Mouse (Mus musculus): ENCODE data around the gene Zfp69. TPM values are rescaled to one million over a fixed set of nuclear protein-coding genes. Genes with fewer than 3 reads are reported as not detected.

The Zfp69 gene
- 1 to 10 TPM; 1.1 to 1.6 TPM for total RNA-seq (2021)

DNA sequence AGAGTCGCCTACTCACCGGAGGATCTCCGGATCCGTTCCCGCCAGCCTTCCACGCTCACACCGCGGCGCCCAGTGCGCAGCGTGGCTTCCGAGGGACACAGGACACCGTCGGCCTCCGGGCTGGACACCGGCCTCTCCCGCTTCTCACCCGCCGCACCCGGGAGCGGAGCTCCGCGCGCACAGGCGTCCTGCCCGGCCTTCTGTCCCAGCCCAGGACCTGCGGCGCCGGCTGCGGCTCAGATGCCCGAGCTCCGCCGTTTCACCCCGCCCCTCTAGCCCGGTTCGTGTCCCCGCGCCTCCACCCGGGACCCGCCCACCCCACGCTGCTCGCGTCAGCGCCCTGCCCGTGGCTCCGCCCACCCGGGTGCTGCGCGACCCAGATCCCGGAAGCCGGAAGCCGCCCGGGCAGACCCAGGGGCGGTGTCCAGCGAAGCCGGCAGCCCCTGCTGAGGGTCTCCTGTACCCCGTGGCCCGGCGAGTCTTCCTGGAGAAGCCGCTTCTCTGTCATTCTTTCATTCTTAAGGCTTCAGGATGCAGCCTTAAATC lies at the start of gene Zfp69:
Gene Zfp69, minus strand, starts transcription at position 272 of the 546 bp plus-strand sequence.
- DNase-seq (ENCODE audit: low spot score in 2 of 2), result peak; percentile 82 to 85
- intact Hi-C loops (cut with DNase I), result no loop called here

DNA sequence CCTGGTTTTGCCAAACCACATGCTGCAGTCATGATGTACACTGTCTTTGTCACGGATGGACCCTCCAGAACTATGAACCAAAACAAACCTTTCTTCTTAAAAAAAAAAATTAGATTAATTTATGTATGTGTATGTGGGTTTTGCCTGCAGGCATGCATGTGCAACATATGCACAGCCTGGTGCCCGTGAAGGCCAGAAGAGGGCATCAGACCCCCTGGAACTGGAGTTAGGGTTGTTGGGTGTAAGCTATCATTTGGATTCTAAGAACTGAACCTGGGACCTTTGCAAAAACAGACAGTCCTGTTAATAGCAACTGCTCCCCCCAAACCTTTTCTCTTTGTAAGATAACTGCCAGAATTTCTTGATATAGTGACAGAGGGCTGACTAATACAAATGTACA lies 49.5 kb upstream of the Zfp69 start:
- intact Hi-C loops (cut with DNase I), result no loop called here
- DNase-seq (ENCODE audit: low spot score in 2 of 2), result no peak

DNA sequence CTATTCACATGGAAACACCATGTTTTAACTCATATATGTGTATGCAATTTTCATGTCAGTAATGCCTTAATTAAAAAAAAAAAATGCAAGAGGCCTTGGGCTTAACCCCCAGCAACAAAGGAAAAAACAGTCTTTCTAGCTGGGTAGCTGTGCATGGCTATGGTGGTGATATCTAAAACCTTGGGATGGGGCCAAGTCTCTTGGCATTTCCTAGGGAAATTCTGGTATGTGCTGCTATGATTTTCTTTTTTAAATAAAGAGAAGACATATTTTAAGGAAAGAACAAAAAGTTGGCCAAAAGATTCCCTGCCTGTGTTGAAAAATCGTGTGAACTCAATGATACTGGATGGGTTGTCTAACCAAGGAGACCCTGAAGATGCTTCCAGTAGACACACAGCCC lies 44.4 kb upstream of the Zfp69 start:
- peak in 1 of 2 experiments; percentile 64 for DNase-seq (ENCODE audit: low spot score in 2 of 2)
- intact Hi-C loops (cut with DNase I), result no loop called here

- no peak for DNase-seq (ENCODE audit: low spot score in 2 of 2)
- intact Hi-C loops (cut with DNase I), result no loop called here
Observed at GRCm38 (mm10) chr4:120993025-120993424, 41.5 kb upstream of the Zfp69 start.

DNA sequence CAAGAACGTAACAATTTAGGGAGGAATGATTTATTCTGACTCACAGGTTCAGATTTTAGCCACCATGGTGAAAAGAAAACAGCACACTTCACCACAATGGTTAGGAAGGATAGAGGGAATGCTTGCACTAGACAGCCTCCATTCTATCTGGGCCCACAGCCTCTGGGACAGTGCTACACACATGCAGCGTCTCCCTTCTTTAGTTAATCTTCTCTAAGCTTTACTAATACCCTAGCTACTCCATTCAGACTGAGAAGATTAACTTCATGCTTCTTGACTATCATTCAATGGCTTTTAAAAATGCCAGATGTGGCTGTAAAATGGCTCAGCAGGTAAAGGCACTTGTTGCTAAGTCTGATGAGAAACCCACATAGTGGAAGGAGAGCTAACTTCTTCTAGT lies 40.8 kb upstream of the Zfp69 start:
- intact Hi-C loops (cut with DNase I), result no loop called here
- DNase-seq (ENCODE audit: low spot score in 2 of 2), result no peak

DNA sequence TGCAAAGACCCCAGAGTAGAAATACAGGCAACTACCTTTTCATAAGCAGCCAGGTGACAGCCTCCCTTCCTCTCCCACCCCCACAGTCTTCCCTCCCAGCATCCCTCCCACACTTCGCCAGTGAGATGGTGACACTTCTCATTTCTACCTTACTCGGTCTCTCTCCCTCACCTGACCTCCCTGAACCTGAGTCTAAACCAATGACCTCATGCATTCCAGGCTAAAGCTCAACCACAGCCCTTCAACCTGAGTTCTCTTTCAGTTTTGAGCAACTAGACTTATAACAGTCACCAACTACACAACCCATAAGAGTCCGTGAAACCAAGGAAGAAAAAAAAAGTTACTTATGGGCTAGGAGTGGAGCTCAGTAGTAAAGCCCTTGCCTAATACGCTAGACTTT lies 35.8 kb upstream of the Zfp69 start:
- intact Hi-C loops (cut with DNase I), result loop anchor here (2.0 kb wide), 1 partner anchor 41 kb away; no protein-coding TSS in a partner anchor
- DNase-seq (ENCODE audit: low spot score in 2 of 2), result no peak

DNA sequence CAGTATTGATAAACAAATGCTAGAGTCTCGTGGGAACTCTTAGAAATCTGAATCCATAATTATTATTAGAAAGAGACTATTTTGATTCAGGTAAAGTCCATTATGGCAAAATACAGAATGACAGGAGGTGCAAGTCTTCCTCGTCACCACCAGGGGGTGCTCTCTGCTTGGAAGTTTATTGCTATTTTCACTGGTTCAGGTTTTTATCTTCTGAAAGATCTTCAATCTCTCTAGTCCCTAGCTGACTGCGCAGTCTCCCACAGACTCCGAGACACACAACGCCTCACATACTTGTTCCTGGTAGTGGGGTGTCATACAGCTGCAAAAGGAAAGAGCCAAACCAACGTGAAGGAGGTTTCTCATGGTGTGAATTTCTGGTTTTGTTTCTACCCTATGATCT lies 34.9 kb upstream of the Zfp69 start:
- DNase-seq (ENCODE audit: low spot score in 2 of 2), result peak in 1 of 2 experiments; percentile 57
- intact Hi-C loops (cut with DNase I), result loop anchor here (2.0 kb wide), 1 partner anchor 42 kb away; no protein-coding TSS in a partner anchor

DNA sequence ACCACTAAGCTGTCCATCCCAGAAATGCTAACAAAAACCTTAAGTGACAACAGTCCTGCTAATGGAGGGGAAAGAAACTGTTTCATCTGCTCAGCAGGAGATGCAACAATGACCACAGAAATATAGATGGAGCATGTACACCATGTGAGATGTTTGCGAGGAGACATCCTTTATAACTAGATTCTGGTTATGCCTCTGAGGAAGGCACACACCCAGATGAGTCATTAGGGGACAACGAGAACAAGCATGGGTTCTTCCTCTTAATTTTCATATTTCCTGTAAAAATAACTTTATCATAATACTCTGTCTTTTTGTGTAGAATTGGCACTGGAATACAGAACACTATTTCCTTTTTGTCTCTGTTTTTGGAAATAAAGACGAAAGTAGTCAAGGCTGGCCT lies 26.7 kb upstream of the Zfp69 start:
- intact Hi-C loops (cut with DNase I), result no loop called here
- DNase-seq (ENCODE audit: low spot score in 2 of 2), result no peak

DNA sequence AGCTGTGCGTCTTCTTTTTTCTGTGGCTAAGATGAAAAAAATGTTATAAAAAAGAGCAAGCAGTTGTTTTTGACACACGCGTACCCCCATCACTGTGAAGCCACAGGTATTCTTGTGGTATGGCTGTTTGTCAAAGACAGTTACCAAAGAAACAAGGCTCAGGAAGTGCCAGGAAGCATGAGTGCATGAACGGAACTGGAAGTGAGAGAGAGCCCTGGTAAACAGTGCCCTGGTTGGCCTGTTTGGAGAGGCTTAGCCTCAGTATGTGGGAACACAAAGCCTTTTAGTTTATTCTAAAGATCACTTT lies 23.9 kb upstream of the Zfp69 start:
- no peak for DNase-seq (ENCODE audit: low spot score in 2 of 2)
- intact Hi-C loops (cut with DNase I), result no loop called here

- peak; percentile 40 to 78 for DNase-seq (ENCODE audit: low spot score in 2 of 2)
- intact Hi-C loops (cut with DNase I), result no loop called here
Observed at GRCm38 (mm10) chr4:120974711-120975427, 23.4 kb upstream of the Zfp69 start.

DNA sequence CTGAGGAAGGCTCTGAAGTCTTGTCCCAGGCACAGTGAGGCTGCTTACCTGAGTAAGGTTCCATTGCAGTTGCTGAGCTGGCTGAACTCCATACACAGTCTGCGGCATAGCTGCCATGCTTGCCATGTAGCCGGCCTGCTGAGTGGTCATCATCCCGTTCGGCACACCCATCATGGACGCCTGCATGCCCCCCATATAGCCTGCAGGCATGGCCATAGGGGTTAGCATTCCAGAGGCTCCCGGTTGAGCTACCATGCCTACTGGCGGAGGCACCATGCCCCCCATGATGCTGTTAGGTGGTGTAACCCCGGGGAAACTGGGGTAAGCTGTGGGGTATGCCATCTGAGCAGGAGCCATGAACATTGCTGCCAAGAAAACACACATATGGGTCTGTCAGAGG lies 20.3 kb upstream of the Zfp69 start:
- intact Hi-C loops (cut with DNase I), result no loop called here

GRCm38 (mm10) chr4:120969382-120970146 lies 18.1 kb upstream of the Zfp69 start:
- peak in 1 of 2 experiments; percentile 45 for DNase-seq (ENCODE audit: low spot score in 2 of 2)
- intact Hi-C loops (cut with DNase I), result no loop called here

More for the DNA sequence above, 20.3 kb upstream of the Zfp69 start:
- no peak for DNase-seq (ENCODE audit: low spot score in 2 of 2)

GRCm38 (mm10) chr4:120968486-120968885 lies 17.0 kb upstream of the Zfp69 start:
- DNase-seq (ENCODE audit: low spot score in 2 of 2), result no peak
- intact Hi-C loops (cut with DNase I), result no loop called here

DNA sequence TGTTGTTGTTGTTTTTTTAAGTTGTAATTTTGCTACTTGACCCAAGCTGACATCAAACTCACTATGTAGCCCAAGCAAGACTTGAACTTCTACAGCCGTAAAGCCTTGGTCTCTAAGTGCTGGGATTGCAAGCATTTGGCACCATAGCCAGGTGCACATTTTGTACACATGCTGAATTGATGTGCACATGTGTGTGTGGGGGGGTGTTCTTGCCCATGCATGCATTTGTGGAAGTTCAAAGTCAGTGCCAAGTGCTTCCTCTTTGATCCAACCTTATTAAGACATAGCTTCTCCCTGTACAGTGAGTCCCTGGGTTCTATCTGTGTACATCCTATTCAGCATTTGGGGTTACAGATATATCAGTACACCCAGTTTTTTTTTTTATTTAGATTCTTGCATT lies 4.1 kb upstream of the Zfp69 start:
- intact Hi-C loops (cut with DNase I), result no loop called here
- no peak for DNase-seq (ENCODE audit: low spot score in 2 of 2)

GRCm38 (mm10) chr4:120953667-120954066 lies 2.2 kb upstream of the Zfp69 start:
- no peak for DNase-seq (ENCODE audit: low spot score in 2 of 2)
- intact Hi-C loops (cut with DNase I), result no loop called here

DNA sequence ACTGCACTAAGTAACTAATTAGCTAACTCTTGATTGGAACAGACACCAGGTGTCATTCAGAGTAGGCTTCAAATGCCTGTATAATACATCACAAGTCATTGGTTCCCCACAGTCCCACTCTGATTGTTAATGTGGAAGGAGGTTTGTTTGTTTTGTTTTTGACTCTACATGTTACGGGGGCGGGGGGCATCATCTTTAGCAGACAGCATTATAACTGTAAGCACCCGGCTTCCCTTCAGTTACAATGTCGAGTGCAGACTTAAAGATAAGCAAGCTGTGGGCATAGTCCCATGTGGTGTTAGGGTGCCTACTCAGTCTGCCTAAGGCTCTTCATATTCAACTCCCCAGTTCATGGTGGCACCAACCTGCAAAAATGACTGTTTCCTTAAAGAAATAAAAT lies 1.5 kb upstream of the Zfp69 start:
- intact Hi-C loops (cut with DNase I), result no loop called here
- DNase-seq (ENCODE audit: low spot score in 2 of 2), result no peak

GRCm38 (mm10) chr4:120952163-120952562 lies 664 bp upstream of the Zfp69 start:
- intact Hi-C loops (cut with DNase I), result no loop called here
- DNase-seq (ENCODE audit: low spot score in 2 of 2), result no peak

DNA sequence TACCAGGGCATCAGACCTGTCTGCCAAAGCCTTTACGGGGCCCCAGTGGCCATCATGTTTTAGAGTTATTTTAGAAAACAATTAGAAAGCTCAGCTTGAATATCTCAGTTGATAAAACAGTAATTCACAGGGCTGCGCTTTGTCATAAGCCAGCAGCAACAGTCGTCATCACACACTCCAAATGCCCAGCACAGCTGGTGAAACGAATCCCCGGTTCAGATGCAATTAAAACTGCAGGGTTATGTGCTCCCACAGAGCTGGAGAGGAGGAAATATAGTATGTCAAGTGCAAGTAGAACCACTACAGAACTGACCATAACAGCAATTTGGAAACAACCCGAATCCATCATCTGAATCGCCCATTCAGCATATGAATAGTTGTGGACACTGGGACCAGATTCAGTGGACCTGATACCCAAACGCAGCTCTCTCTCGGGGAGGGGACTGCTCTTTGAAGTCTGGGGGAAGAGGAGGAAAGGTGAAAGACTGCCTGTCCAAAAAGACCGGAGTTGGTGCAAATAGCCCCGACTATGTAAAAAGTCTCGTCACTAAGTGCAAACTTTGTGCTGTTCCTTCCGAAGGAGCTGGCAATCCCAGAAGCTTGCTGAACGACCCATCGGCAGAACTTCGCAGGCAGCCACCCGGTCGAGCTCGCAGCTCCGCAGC lies 604 bp downstream of the Zfp69 start:
- intact Hi-C loops (cut with DNase I), result no loop called here
- no peak for DNase-seq (ENCODE audit: low spot score in 2 of 2)

DNA sequence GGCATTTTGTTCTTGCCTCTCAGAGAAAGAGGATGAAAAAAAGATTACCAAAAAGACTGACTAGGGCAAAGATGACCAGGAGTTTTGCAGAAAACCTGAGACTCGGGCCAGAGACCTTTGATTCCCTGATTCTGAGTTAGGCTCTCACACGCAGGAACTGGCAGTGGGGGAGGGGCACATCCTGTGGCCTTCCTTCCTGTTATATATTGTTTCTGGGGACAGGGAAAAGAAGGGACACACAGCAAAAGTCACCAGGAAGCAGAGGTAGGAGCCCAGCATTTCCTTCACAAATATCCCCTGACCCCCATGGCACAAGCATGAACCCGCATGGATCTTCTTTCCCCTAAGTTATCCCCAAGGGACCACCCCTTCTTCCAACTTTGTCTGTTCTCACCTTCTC lies 2.6 kb downstream of the Zfp69 start:
- intact Hi-C loops (cut with DNase I), result no loop called here
- DNase-seq (ENCODE audit: low spot score in 2 of 2), result no peak

- DNase-seq (ENCODE audit: low spot score in 2 of 2), result no peak
- intact Hi-C loops (cut with DNase I), result no loop called here
Observed at GRCm38 (mm10) chr4:120935006-120935405, 16.5 kb downstream of the Zfp69 start.

All from left cerebral cortex, postnatal 25 days (tissue).